Mouse (Mus musculus) CH12.LX (cell line): Measurements from ENCODE around the gene Rsph14. TPM values are rescaled to one million over a fixed set of nuclear protein-coding genes. Genes with fewer than 3 reads are reported as not detected.

Experiments used
- DNase-seq: peaks from one replicate; pipeline ENCODE4 v3.0.0-alpha.2; 2013; ENCODE audit errors: extremely low read depth
- H3K27ac ChIP-seq: 2 replicates; pipeline ENCODE4 v1.5.1; 2012; ENCODE audit warnings: low read depth, mild to moderate bottlenecking, control low read depth, moderate library complexity; ENCODE audit not compliant: insufficient read depth
- H3K27me3 ChIP-seq: replicated peaks from 2 replicates; pipeline ENCODE3; 2012; ENCODE audit warnings: inconsistent platforms
- H3K36me3 ChIP-seq, 2 experiments: replicated peaks in 1 of 2; 2 replicates each; pipeline versions ENCODE3 to v1.6.1; 2012; ENCODE audit warnings: inconsistent platforms in 1 of 2, low read length in 1 of 2, mild to moderate bottlenecking in 1 of 2, mixed read lengths in 1 of 2, moderate library complexity in 1 of 2; ENCODE audit not compliant: control insufficient read depth in 1 of 2, insufficient read depth in 1 of 2
- H3K4me1 ChIP-seq, 2 experiments: 2 replicates each; pipeline ENCODE4 v1.6.1; 2012; ENCODE audit warnings: inconsistent platforms in 1 of 2, moderate library complexity in 1 of 2; ENCODE audit not compliant: insufficient read depth in 2 of 2, control insufficient read depth in 1 of 2
- H3K4me2 ChIP-seq: 2 replicates; pipeline ENCODE4 v1.6.1; 2012; ENCODE audit warnings: low read depth, mild to moderate bottlenecking, control low read depth; ENCODE audit not compliant: poor library complexity, insufficient read depth, severe bottlenecking
- H3K4me3 ChIP-seq, 3 experiments: fragments of 150-350 bp in 1 of 3; sonication (generic) in 1 of 3; replicated peaks in 1 of 3; 2 replicates each; pipeline versions ENCODE3 to v1.5.1; 2011 to 2012; ENCODE audit warnings: low read depth in 2 of 3, low read length in 2 of 3, mild to moderate bottlenecking in 2 of 3, moderate library complexity in 2 of 3, control low read depth in 1 of 3, improper control_type of control experiment in 1 of 3, inconsistent platforms in 1 of 3, mixed read lengths in 1 of 3; ENCODE audit not compliant: poor library complexity in 1 of 3
- H3K79me2 ChIP-seq: replicated peaks from 2 replicates; pipeline ENCODE4 v1.6.1; 2012; ENCODE audit warnings: mild to moderate bottlenecking, moderate library complexity; ENCODE audit not compliant: control insufficient read depth, poor library complexity, insufficient read depth, severe bottlenecking; ENCODE audit errors: extremely low read depth
- H3K9ac ChIP-seq: 2 replicates; pipeline ENCODE4 v1.6.1; 2012; ENCODE audit warnings: low read depth, mild to moderate bottlenecking, control low read depth, moderate library complexity; ENCODE audit not compliant: insufficient read depth
- H3K9me3 ChIP-seq: replicated peaks from 2 replicates; pipeline ENCODE3; 2012; ENCODE audit warnings: low read length, inconsistent platforms, mixed read lengths
- CHD2 ChIP-seq: IDR thresholded peaks from 2 replicates; pipeline ENCODE4 v1.6.1; 2011; ENCODE audit warnings: low read length, improper control_type of control experiment
- CTCF ChIP-seq, 2 experiments: IDR thresholded peaks in 1 of 2; conservative IDR thresholded peaks in 1 of 2; 2 replicates each; pipeline ENCODE4 v1.5.1; 2011 to 2012; ENCODE audit warnings: low read depth in 2 of 2, low read length in 2 of 2, improper control_type of control experiment in 1 of 2, inconsistent platforms in 1 of 2, mild to moderate bottlenecking in 1 of 2, moderate library complexity in 1 of 2
- E2F4 ChIP-seq: IDR thresholded peaks from 2 replicates; pipeline ENCODE4 v1.6.1; 2011; ENCODE audit warnings: low read depth, low read length, improper control_type of control experiment; ENCODE audit not compliant: insufficient replicate concordance
- GABPA ChIP-seq: IDR thresholded peaks from 2 replicates; pipeline ENCODE4 v1.6.1; 2012; ENCODE audit warnings: low read depth, low read length, improper control_type of control experiment, inconsistent platforms; ENCODE audit not compliant: insufficient replicate concordance
- JUND ChIP-seq: conservative IDR thresholded peaks from 2 replicates; pipeline ENCODE4 v1.6.1; 2011; ENCODE audit warnings: low read depth, low read length, improper control_type of control experiment
- KAT2A ChIP-seq: IDR thresholded peaks from 2 replicates; pipeline ENCODE4 v1.6.1; 2012; ENCODE audit warnings: low read length, improper control_type of control experiment, inconsistent platforms; ENCODE audit not compliant: insufficient replicate concordance
- MAX ChIP-seq: IDR thresholded peaks from 2 replicates; pipeline ENCODE4 v1.6.1; 2011; ENCODE audit warnings: low read length, improper control_type of control experiment
- MAZ ChIP-seq: IDR thresholded peaks from 2 replicates; pipeline ENCODE4 v1.6.1; 2012; ENCODE audit warnings: low read depth, mild to moderate bottlenecking, inconsistent platforms, low read length, improper control_type of control experiment, moderate library complexity
- MXI1 ChIP-seq: IDR thresholded peaks from 2 replicates; pipeline ENCODE4 v1.6.1; 2011; ENCODE audit warnings: mild to moderate bottlenecking, low read depth, low read length, improper control_type of control experiment
- NELFE ChIP-seq: IDR thresholded peaks from 2 replicates; pipeline ENCODE4 v1.6.1; 2011; ENCODE audit warnings: low read depth, low read length, improper control_type of control experiment
- NRF1 ChIP-seq: IDR thresholded peaks from 2 replicates; pipeline ENCODE4 v1.6.1; 2014; ENCODE audit warnings: low read depth, mild to moderate bottlenecking, inconsistent platforms, low read length, improper control_type of control experiment, moderate library complexity
- POLR2AphosphoS2 ChIP-seq: IDR thresholded peaks from 2 replicates; pipeline ENCODE4 v1.6.1; 2011; ENCODE audit warnings: low read depth, low read length, improper control_type of control experiment
- RAD21 ChIP-seq: IDR thresholded peaks from 2 replicates; pipeline ENCODE4 v1.6.1; 2011; ENCODE audit warnings: low read depth, mild to moderate bottlenecking, low read length, improper control_type of control experiment, moderate library complexity
- SMC3 ChIP-seq: IDR thresholded peaks from 2 replicates; pipeline ENCODE4 v1.6.1; 2011; ENCODE audit warnings: low read depth, low read length, improper control_type of control experiment
- TBP ChIP-seq: conservative IDR thresholded peaks from 2 replicates; pipeline ENCODE4 v1.6.1; 2011; ENCODE audit warnings: low read depth, low read length, improper control_type of control experiment
- TCF12 ChIP-seq: IDR thresholded peaks from 2 replicates; pipeline ENCODE4 v1.6.1; 2014; ENCODE audit warnings: low read depth, mild to moderate bottlenecking, inconsistent platforms, low read length, improper control_type of control experiment
- UBTF ChIP-seq: IDR thresholded peaks from 2 replicates; pipeline ENCODE4 v1.6.1; 2012; ENCODE audit warnings: low read depth, mild to moderate bottlenecking, inconsistent platforms, low read length, improper control_type of control experiment, moderate library complexity
- USF1 ChIP-seq: IDR thresholded peaks from 2 replicates; pipeline ENCODE4 v1.6.1; 2014; ENCODE audit warnings: low read depth, mild to moderate bottlenecking, inconsistent platforms, low read length, improper control_type of control experiment
- ZC3H11A ChIP-seq: IDR thresholded peaks from 2 replicates; pipeline ENCODE4 v1.6.1; 2012; ENCODE audit warnings: low read depth, mild to moderate bottlenecking, inconsistent platforms, low read length, improper control_type of control experiment
- dilution Hi-C: fragments of 300-500 bp; cut with MboI; formaldehyde crosslinking; loops from 2 replicates; pipeline ENCODE4 v1.14.3; 2020; ENCODE audit warnings: low sequenced_read_pairs; ENCODE audit not compliant: extremely low pct_unique_long_range_greater_than_20kb, extremely low pct_ligation_motif_present
- in situ Hi-C: fragments of 300-500 bp; cut with MboI; formaldehyde crosslinking; loops from 3 replicates; pipeline ENCODE4 v1.14.3; 2019; ENCODE audit warnings: low sequenced_read_pairs, low pct_ligation_motif_present, low pct_unique_long_range_greater_than_20kb, mixed read lengths
- polyA plus RNA-seq: library from polyadenylated mRNA; unstranded; fragments of >175 nt; gene quantifications from 2 replicates; pipeline ENCODE4 v1.2.1, GENCODE M21; 2012; ENCODE audit warnings: low read depth; ENCODE audit not compliant: insufficient read length
- total RNA-seq, 2 experiments: library from RNA; depleted of rRNA; stranded (reverse); fragments of 300-350 nt in 1 of 2; fragments of >200 nt in 1 of 2; gene quantifications; 2 replicates each; pipeline ENCODE4 v1.2.3; 2012 to 2014

Gene Rsph14
- total and polyA plus RNA-seq, 3 experiments = not detected

- Histone ChIP-seq H3K9ac (no peak overlapping the region), H3K4me2 (no peak overlapping the region), H3K4me1 (peaks cover 3 to 18% of the 10 kb centered on the region in 2 experiments; a peak in 3 of 4 replicates), H3K36me3 (peaks cover 19 to 35% of the 10 kb centered on the region in 2 experiments), H3K9me3 (no peaks in the 10 kb centered on the region), H3K27me3 (no peaks in the 10 kb centered on the region), H3K4me3 (no peak overlapping the region), H3K79me2 (no peaks in the 10 kb centered on the region; the same call in 1 of the 2 replicates), H3K27ac (no peak overlapping the region)
- TF ChIP-seq CTCF (conservative IDR thresholded peaks at IDR 0.05 in 1 of 2, IDR thresholded peaks at IDR 0.05 in 1 of 2; ENCODE audit: low read depth in 2 of 2, low read length in 2 of 2) (peak in 1 of 2 experiments; percentile 31; a peak in 2 of 4 replicates), USF1 (no peak), RAD21 (peak; percentile 16), SMC3 (peak; percentile 30; the same call in 1 of the 2 replicates), E2F4 (no peak)
- no peak for DNase-seq
- in situ Hi-C loops (no loop called here), dilution Hi-C loops (no loop called here)
Observed at GRCm38 (mm10) chr10:74983176-74983575, 49.2 kb downstream of the Rsph14 start.

- Histone ChIP-seq H3K9me3 (no peaks in the 10 kb centered on the region), H3K36me3 (peaks cover 12 to 27% of the 10 kb centered on the region in 2 experiments), H3K9ac (no peak overlapping the region)
- TF ChIP-seq TCF12 = no peak
- no peak for TF ChIP-seq TBP
- no peak for TF ChIP-seq POLR2AphosphoS2
- no peak for TF ChIP-seq USF1
- TF ChIP-seq MAZ = no peak
- TF ChIP-seq NRF1 = no peak
- no peak for TF ChIP-seq ZC3H11A
- TF ChIP-seq SMC3 = no peak
- TF ChIP-seq JUND = no peak
- TF ChIP-seq CHD2 = no peak
- TF ChIP-seq GABPA = no peak
- TF ChIP-seq MXI1 = no peak
- no peak for TF ChIP-seq KAT2A
- TF ChIP-seq UBTF = no peak
- no peak for TF ChIP-seq MAX
- no peak for TF ChIP-seq NELFE
- TF ChIP-seq, all 38 proteins: peak for 0
- dilution Hi-C loops (no loop called here), in situ Hi-C loops (no loop called here)
- DNase-seq = no peak
- H3K79me2 ChIP-seq = peaks cover under 1% of the 10 kb centered on the region; the same call in 1 of the 2 replicates
- no peak overlapping the region for H3K4me2 ChIP-seq
- H3K27me3 ChIP-seq = no peaks in the 10 kb centered on the region
- no peak overlapping the region for H3K4me3 ChIP-seq
- no peak overlapping the region for H3K27ac ChIP-seq
- peaks cover 6 to 9% of the 10 kb centered on the region in 2 experiments; a peak in 3 of 4 replicates for H3K4me1 ChIP-seq
Observed at GRCm38 (mm10) chr10:74981159-74981558, 51.2 kb downstream of the Rsph14 start.
